Mouse (Mus musculus): ENCODE measurements around the gene Ube2g2.
A peak's percentile ranks its signal among the peaks of the same experiment; 100 is the strongest.
"Not testable (repeated sequence)": the region's sequence is repeated elsewhere in the genome, so short reads cannot be mapped to it uniquely, and the experiment has no call there.

Ube2g2 gene

GRCm38 (mm10) chr10:77645571-77645970, 23.5 kb downstream of the Ube2g2 start:
- no peak for DNase-seq (ENCODE audit: low spot score in 2 of 2)

- DNase-seq (ENCODE audit: low spot score in 2 of 2), result no peak
Measured at GRCm38 (mm10) chr10:77647461-77647860, 25.4 kb downstream of the Ube2g2 start.

- no peak for DNase-seq (ENCODE audit: low spot score in 2 of 2)
Measured at GRCm38 (mm10) chr10:77647901-77648300, 25.8 kb downstream of the Ube2g2 start.

GRCm38 (mm10) chr10:77652046-77652445, 30.0 kb downstream of the Ube2g2 start:
- no peak for DNase-seq (ENCODE audit: low spot score in 2 of 2)

- no peak for DNase-seq (ENCODE audit: low spot score in 2 of 2)
Measured at GRCm38 (mm10) chr10:77658286-77658994, 36.4 kb downstream of the Ube2g2 start.

GRCm38 (mm10) chr10:77663949-77664665, 42.0 kb downstream of the Ube2g2 start:
- no peak for DNase-seq (ENCODE audit: low spot score in 2 of 2)

- no peak for DNase-seq (ENCODE audit: low spot score in 2 of 2)
Measured at GRCm38 (mm10) chr10:77666342-77666741, 44.3 kb downstream of the Ube2g2 start.

- DNase-seq (ENCODE audit: low spot score in 2 of 2), result no peak
Measured at GRCm38 (mm10) chr10:77667402-77667801, 45.3 kb downstream of the Ube2g2 start.

- no peak for DNase-seq (ENCODE audit: low spot score in 2 of 2)
Measured at GRCm38 (mm10) chr10:77670710-77671109, 48.6 kb downstream of the Ube2g2 start.

GRCm38 (mm10) chr10:77671519-77671918, 49.4 kb downstream of the Ube2g2 start:
- DNase-seq (ENCODE audit: low spot score in 2 of 2), result no peak

GRCm38 (mm10) chr10:77673765-77674164, 51.7 kb downstream of the Ube2g2 start:
- peak in 1 of 2 experiments; percentile 13 for DNase-seq (ENCODE audit: low spot score in 2 of 2)

GRCm38 (mm10) chr10:77677562-77677961, 55.5 kb downstream of the Ube2g2 start:
- peak in 1 of 2 experiments; percentile 14 for DNase-seq (ENCODE audit: low spot score in 2 of 2)

- no peak for DNase-seq (ENCODE audit: low spot score in 2 of 2)
Measured at GRCm38 (mm10) chr10:77682994-77683393, 60.9 kb downstream of the Ube2g2 start.

- no peak for DNase-seq (ENCODE audit: low spot score in 2 of 2)
Measured at GRCm38 (mm10) chr10:77684181-77684580, 62.1 kb downstream of the Ube2g2 start.

GRCm38 (mm10) chr10:77685895-77686664, 64.0 kb downstream of the Ube2g2 start, which contains the start of gene Tspear:
Tspear (plus strand) TSS chr10:77686569.
- DNase-seq (ENCODE audit: low spot score in 2 of 2), result no peak

GRCm38 (mm10) chr10:77687021-77687420, 64.9 kb downstream of the Ube2g2 start:
- no peak for DNase-seq (ENCODE audit: low spot score in 2 of 2)

- not testable (repeated sequence) for DNase-seq (ENCODE audit: low spot score in 2 of 2)
Measured at GRCm38 (mm10) chr10:77690356-77690807, 68.3 kb downstream of the Ube2g2 start, which contains the start of gene Gm19402. Gm19402 (minus strand) TSS chr10:77690757.
